Mouse (Mus musculus) forebrain, embryonic 11.5 days (tissue): ENCODE measurements around the gene Cst11. TPM values are rescaled to one million over a fixed set of nuclear protein-coding genes. Genes with fewer than 3 reads are reported as not detected.

Experiments
- ATAC-seq: fragments of 200-750 bp; cut with Nextera tagmentation; replicated peaks from 2 replicates; pipeline ENCODE4 v1.8.0; 2017; ENCODE audit warnings: moderate TSS enrichment; ENCODE audit not compliant: low FRiP score
- DNase-seq: peaks from one replicate; pipeline ENCODE4 v3.0.0-alpha.2; 2017; ENCODE audit warnings: low spot score
- H3K27ac ChIP-seq: fragments of 300-500 bp; sonication (generic); 2 replicates; pipeline ENCODE4 v1.5.1; 2014; ENCODE audit warnings: low read depth, low read length
- H3K27me3 ChIP-seq: fragments of 300-500 bp; sonication (generic); 2 replicates; pipeline ENCODE4 v1.6.1; 2014; ENCODE audit warnings: mild to moderate bottlenecking, low read length, mixed read lengths; ENCODE audit not compliant: control insufficient read depth, insufficient read depth
- H3K36me3 ChIP-seq: fragments of 300-500 bp; sonication (generic); 2 replicates; pipeline ENCODE4 v1.6.1; 2014; ENCODE audit warnings: mild to moderate bottlenecking, low read length, moderate library complexity, mixed read lengths; ENCODE audit not compliant: control insufficient read depth, insufficient read depth
- H3K4me1 ChIP-seq: fragments of 300-500 bp; sonication (generic); replicated peaks from 2 replicates; pipeline ENCODE4 v1.6.1; 2014; ENCODE audit warnings: low read length, mixed read lengths; ENCODE audit not compliant: control insufficient read depth, insufficient read depth
- H3K4me2 ChIP-seq: fragments of 300-500 bp; sonication (generic); 2 replicates; pipeline ENCODE4 v1.6.1; 2014; ENCODE audit warnings: low read depth, mild to moderate bottlenecking, low read length, moderate library complexity, mixed read lengths; ENCODE audit not compliant: severe bottlenecking
- H3K4me3 ChIP-seq: fragments of 300-500 bp; sonication (generic); 2 replicates; pipeline ENCODE4 v1.5.1; 2014; ENCODE audit warnings: low read depth, low read length
- H3K9ac ChIP-seq: fragments of 300-500 bp; sonication (generic); 2 replicates; pipeline ENCODE4 v1.6.1; 2014; ENCODE audit warnings: low read length
- H3K9me3 ChIP-seq: fragments of 300-500 bp; sonication (generic); 2 replicates; pipeline ENCODE4 v1.6.1; 2016; ENCODE audit warnings: low read length, mixed read lengths; ENCODE audit not compliant: control insufficient read depth
- WGBS: fragments of 180-500 bp; shearing (Covaris S2); extraction: QIAGEN DNeasy Blood & Tissue Kit; methylation state at CpG from one replicate; pipeline ENCODE4 v1.1.7; 2014; 5-methylcytosine and 5-hydroxymethylcytosine counted together
- polyA plus RNA-seq: library from polyadenylated mRNA; unstranded; fragments of >200 nt; fragmentation: Nextera tagmentation; extraction: Ambion mirVana; gene quantifications from 2 replicates; pipeline ENCODE4 v1.2.1, GENCODE M21; 2014

The Cst11 gene
- polyA plus RNA-seq, 1 experiment from 2014 or later = not detected

GRCm38 (mm10) chr2:148754310-148754846, 16.9 kb downstream of the Cst11 start:
- no peaks in the 10 kb centered on the region for H3K36me3 ChIP-seq
- H3K27me3 ChIP-seq = no peaks in the 10 kb centered on the region
- H3K27ac ChIP-seq = no peak overlapping the region
- ATAC-seq = no peak
- no peak overlapping the region for H3K4me2 ChIP-seq
- DNase-seq = no peak
- H3K9ac ChIP-seq = no peak overlapping the region
- WGBS = 85% methylated on average over 1 of the region's 1 CpGs
- no peaks in the 10 kb centered on the region for H3K9me3 ChIP-seq
- no peak overlapping the region for H3K4me3 ChIP-seq
- no peaks in the 10 kb centered on the region for H3K4me1 ChIP-seq

- peak overlapping the region; percentile 53 for H3K4me2 ChIP-seq
- no peaks in the 10 kb centered on the region for H3K9me3 ChIP-seq
- ATAC-seq = peak; percentile 84
- DNase-seq = peak; percentile 77
- H3K4me1 ChIP-seq = no peaks in the 10 kb centered on the region
- whole genome bisulfite sequencing = 18% methylated on average over 15 of the region's 15 CpGs
- H3K36me3 ChIP-seq = no peaks in the 10 kb centered on the region
- H3K27me3 ChIP-seq = no peaks in the 10 kb centered on the region
- peak overlapping the region; percentile 21; the same call in 1 of the 2 replicates for H3K4me3 ChIP-seq
- H3K27ac ChIP-seq = no peak overlapping the region
- no peak overlapping the region; the same call in 1 of the 2 replicates for H3K9ac ChIP-seq
These were observed 19.1 kb downstream of the Cst11 start for GRCm38 (mm10) chr2:148751893-148752813.

GRCm38 (mm10) chr2:148750058-148750457, 21.2 kb downstream of the Cst11 start, which contains the start of gene Cstl1:
Cstl1 (plus strand) TSS chr2:148750358.
- Histone ChIP-seq H3K27me3 (no peaks in the 10 kb centered on the region), H3K9ac (no peak within 1 kb of the TSS), H3K36me3 (no peaks in the 10 kb centered on the region), H3K4me1 (no peaks in the 10 kb centered on the region), H3K4me2 (no peak within 1 kb of the TSS), H3K9me3 (no peaks in the 10 kb centered on the region), H3K4me3 (no peak within 1 kb of the TSS), H3K27ac (no peak within 1 kb of the TSS)
- 75% methylated on average over 1 of the region's 1 CpGs for WGBS
- no peak for ATAC-seq
- no peak for DNase-seq

- no peak for DNase-seq
- 88% methylated on average over 3 of the region's 3 CpGs for WGBS
- Histone ChIP-seq H3K27me3 (no peaks in the 10 kb centered on the region), H3K4me2 (no peak overlapping the region), H3K4me3 (no peak overlapping the region), H3K9me3 (no peaks in the 10 kb centered on the region), H3K9ac (no peak overlapping the region), H3K36me3 (no peaks in the 10 kb centered on the region), H3K27ac (no peak overlapping the region), H3K4me1 (no peaks in the 10 kb centered on the region)
- no peak for ATAC-seq
These were observed 27.4 kb downstream of the Cst11 start for GRCm38 (mm10) chr2:148743846-148744407.

GRCm38 (mm10) chr2:148743001-148743400, 28.3 kb downstream of the Cst11 start:
- no peaks in the 10 kb centered on the region for H3K36me3 ChIP-seq
- WGBS = 81% methylated on average over 3 of the region's 3 CpGs
- H3K4me2 ChIP-seq = no peak overlapping the region
- ATAC-seq (no peak), DNase-seq (no peak)
- no peak overlapping the region for H3K4me3 ChIP-seq
- no peak overlapping the region for H3K9ac ChIP-seq
- H3K4me1 ChIP-seq = no peaks in the 10 kb centered on the region
- no peak overlapping the region for H3K27ac ChIP-seq
- H3K27me3 ChIP-seq = no peaks in the 10 kb centered on the region
- no peaks in the 10 kb centered on the region for H3K9me3 ChIP-seq

- H3K27ac ChIP-seq = no peak within 1 kb of the TSS
- peak within 1 kb of the TSS; percentile 71 for H3K4me3 ChIP-seq
- H3K4me1 ChIP-seq = peaks cover 5% of the 10 kb centered on the region; the same call in 1 of the 2 replicates
- 4% methylated on average over 18 of the region's 18 CpGs for WGBS
- peak; percentile 94 for DNase-seq
- no peaks in the 10 kb centered on the region for H3K27me3 ChIP-seq
- no peaks in the 10 kb centered on the region for H3K36me3 ChIP-seq
- peak within 1 kb of the TSS; percentile 83 for H3K9ac ChIP-seq
- peak within 1 kb of the TSS; percentile 80 for H3K4me2 ChIP-seq
- H3K9me3 ChIP-seq = no peaks in the 10 kb centered on the region; the same call in 1 of the 2 replicates
- ATAC-seq = peak; percentile 100
These were observed 38.8 kb downstream of the Cst11 start, which contains the start of gene Napb for GRCm38 (mm10) chr2:148732327-148733000. Napb (minus strand) TSS chr2:148732467.

- peak; percentile 59 for DNase-seq
- Histone ChIP-seq H3K36me3 (no peaks in the 10 kb centered on the region), H3K4me1 (peaks cover 5% of the 10 kb centered on the region; the same call in 1 of the 2 replicates), H3K4me3 (peak overlapping the region; percentile 71), H3K4me2 (peak overlapping the region; percentile 80), H3K9ac (peak overlapping the region; percentile 83), H3K27ac (no peak overlapping the region), H3K27me3 (no peaks in the 10 kb centered on the region), H3K9me3 (no peaks in the 10 kb centered on the region; the same call in 1 of the 2 replicates)
- no peak; the same call in 1 of the 2 replicates for ATAC-seq
- WGBS = 1% methylated on average over 32 of the region's 35 CpGs
These were observed 39.5 kb downstream of the Cst11 start for GRCm38 (mm10) chr2:148731614-148732326.
